Mouse (Mus musculus): ENCODE measurements around the gene Tpcn2. TPM values are rescaled to one million over a fixed set of nuclear protein-coding genes. Genes with fewer than 3 reads are reported as not detected.

The Tpcn2 gene
- polyA plus RNA-seq, 1 experiment from 2014 or later: 2.1 TPM

- H3K4me3 ChIP-seq (ENCODE audit: low read depth, low read length): no peak overlapping the region
- peaks cover 13% of the 10 kb centered on the region for H3K4me1 ChIP-seq (ENCODE audit: control insufficient read depth, insufficient read depth, low read length)
- H3K9me3 ChIP-seq (replicated peaks; ENCODE audit: control insufficient read depth, low read length): no peaks in the 10 kb centered on the region
- no peaks in the 10 kb centered on the region for H3K36me3 ChIP-seq (ENCODE audit: control insufficient read depth, insufficient read depth, low read length)
- H3K4me2 ChIP-seq: no peak overlapping the region
- 90% methylated on average over 6 of the region's 6 CpGs for WGBS (ENCODE audit: insufficient replicate concordance)
- ATAC-seq (replicated peaks; ENCODE audit: insufficient number of reproducible peaks, low FRiP score, low TSS enrichment): no peak
- H3K9ac ChIP-seq (ENCODE audit: low read depth, low read length): no peak overlapping the region
- no peak overlapping the region for H3K27ac ChIP-seq (ENCODE audit: low read depth, low read length)
- H3K27me3 ChIP-seq (ENCODE audit: control insufficient read depth, insufficient read depth, low read length): no peaks in the 10 kb centered on the region
Observed at GRCm38 (mm10) chr7:145226641-145227040, 57.2 kb downstream of the Tpcn2 start.

DNA sequence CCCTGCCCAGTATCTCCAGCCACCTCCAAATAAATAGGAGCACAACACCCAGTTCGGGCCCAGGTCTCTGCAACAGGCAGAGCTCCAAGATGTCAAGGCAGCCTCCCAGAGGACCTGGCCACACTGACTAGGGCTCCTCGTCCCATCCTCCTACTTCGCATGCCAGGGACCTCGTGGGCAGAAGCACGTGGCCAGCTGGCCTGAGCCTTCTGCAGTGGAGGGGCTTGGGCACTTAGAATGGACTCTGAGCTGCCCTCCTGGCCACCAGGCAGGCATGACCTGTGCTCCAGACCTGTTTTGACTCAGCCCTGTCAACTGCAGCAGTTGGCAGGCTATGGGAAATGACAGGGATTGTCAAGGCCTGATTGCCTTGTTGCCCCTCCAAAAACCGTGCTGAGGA lies 58.2 kb downstream of the Tpcn2 start:
- no peak overlapping the region for H3K4me3 ChIP-seq (ENCODE audit: low read depth, low read length)
- no peaks in the 10 kb centered on the region for H3K36me3 ChIP-seq (ENCODE audit: control insufficient read depth, insufficient read depth, low read length)
- no peak overlapping the region for H3K9ac ChIP-seq (ENCODE audit: low read depth, low read length)
- no peaks in the 10 kb centered on the region for H3K27me3 ChIP-seq (ENCODE audit: control insufficient read depth, insufficient read depth, low read length)
- no peak overlapping the region for H3K27ac ChIP-seq (ENCODE audit: low read depth, low read length)
- 70% methylated on average over 6 of the region's 6 CpGs for WGBS (ENCODE audit: insufficient replicate concordance)
- no peak overlapping the region for H3K4me2 ChIP-seq
- peaks cover 18% of the 10 kb centered on the region for H3K4me1 ChIP-seq (ENCODE audit: control insufficient read depth, insufficient read depth, low read length)
- no peak for ATAC-seq (replicated peaks; ENCODE audit: insufficient number of reproducible peaks, low FRiP score, low TSS enrichment)
- H3K9me3 ChIP-seq (replicated peaks; ENCODE audit: control insufficient read depth, low read length): no peaks in the 10 kb centered on the region

DNA sequence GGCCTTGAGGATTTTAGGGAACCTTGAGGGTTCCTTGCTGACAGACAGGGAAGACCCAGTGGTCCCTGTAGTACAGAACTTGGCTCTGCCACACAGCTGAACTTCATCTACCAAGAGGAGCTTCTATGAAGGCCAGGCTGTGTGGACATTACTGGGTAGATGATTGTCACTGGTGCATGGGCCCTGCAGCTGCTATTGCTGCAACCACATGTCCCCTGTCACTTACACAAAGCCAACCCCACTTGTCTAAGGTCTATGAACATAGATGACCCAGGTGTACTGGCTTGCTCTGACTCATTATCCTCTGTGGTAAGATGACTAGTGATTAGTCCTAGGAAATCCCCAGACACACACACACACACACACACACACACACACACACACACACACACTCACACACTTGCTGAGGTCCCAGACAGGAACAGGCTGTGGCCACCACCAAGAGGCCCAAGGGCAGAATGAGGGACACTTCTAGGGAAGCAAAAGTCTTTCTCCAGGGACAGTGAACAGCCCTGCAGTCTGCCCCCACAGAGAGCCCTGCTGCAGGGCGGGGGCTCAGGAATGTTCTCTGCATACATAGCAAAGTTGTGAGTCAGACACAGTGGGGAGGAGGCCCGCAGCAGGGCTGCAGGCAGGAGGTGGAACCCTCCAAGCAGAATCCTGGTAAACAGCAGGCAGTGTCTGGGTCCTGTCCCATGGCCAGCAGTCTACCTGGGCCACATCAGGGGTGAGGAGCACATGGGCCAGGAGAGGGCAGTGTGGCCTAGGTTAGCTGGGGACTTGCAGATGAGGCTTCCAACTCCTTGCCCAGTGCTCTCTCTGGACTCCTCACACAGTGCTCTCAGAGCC lies 61.7 kb downstream of the Tpcn2 start:
- no peaks in the 10 kb centered on the region for H3K27me3 ChIP-seq (ENCODE audit: control insufficient read depth, insufficient read depth, low read length)
- peaks cover 18% of the 10 kb centered on the region for H3K4me1 ChIP-seq (ENCODE audit: control insufficient read depth, insufficient read depth, low read length)
- H3K9ac ChIP-seq (ENCODE audit: low read depth, low read length): peak overlapping the region; percentile 28; the same call in 1 of the 2 replicates
- peak; percentile 77 for ATAC-seq (replicated peaks; ENCODE audit: insufficient number of reproducible peaks, low FRiP score, low TSS enrichment)
- H3K9me3 ChIP-seq (replicated peaks; ENCODE audit: control insufficient read depth, low read length): no peaks in the 10 kb centered on the region
- H3K36me3 ChIP-seq (ENCODE audit: control insufficient read depth, insufficient read depth, low read length): no peaks in the 10 kb centered on the region
- H3K4me3 ChIP-seq (ENCODE audit: low read depth, low read length): no peak overlapping the region
- peak overlapping the region; percentile 31; the same call in 1 of the 2 replicates for H3K4me2 ChIP-seq
- peak overlapping the region; percentile 79 for H3K27ac ChIP-seq (ENCODE audit: low read depth, low read length)
- 7% methylated on average over 2 of the region's 2 CpGs for WGBS (ENCODE audit: insufficient replicate concordance)

DNA sequence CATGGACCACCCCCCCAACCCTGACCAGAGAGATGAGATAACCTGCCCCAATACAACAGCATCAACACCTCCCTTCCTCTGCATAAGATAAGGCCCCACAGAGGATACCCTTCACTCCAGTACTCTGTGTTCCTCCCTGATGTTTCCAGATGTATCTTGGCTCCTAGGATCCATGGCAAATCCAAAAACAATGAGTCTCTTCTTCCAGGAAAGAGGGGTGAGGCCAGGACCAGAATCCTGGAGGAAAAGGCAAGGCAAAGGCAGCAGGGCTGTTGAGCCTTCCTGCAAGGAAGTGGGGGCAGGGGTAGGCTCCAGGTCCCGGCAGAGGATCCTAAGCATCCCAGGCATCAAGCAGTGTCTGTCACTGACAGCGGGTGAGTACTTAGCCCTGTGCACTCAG lies 62.5 kb downstream of the Tpcn2 start:
- Histone ChIP-seq H3K4me3 (ENCODE audit: low read depth, low read length) (no peak overlapping the region), H3K4me2 (no peak overlapping the region), H3K9me3 (replicated peaks; ENCODE audit: control insufficient read depth, low read length) (no peaks in the 10 kb centered on the region), H3K27me3 (ENCODE audit: control insufficient read depth, insufficient read depth, low read length) (no peaks in the 10 kb centered on the region), H3K27ac (ENCODE audit: low read depth, low read length) (peak overlapping the region; percentile 79), H3K9ac (ENCODE audit: low read depth, low read length) (0 out of 2 replicates have a peak overlapping the region, but pooled peaks have one; percentile 24), H3K4me1 (ENCODE audit: control insufficient read depth, insufficient read depth, low read length) (peaks cover 20% of the 10 kb centered on the region), H3K36me3 (ENCODE audit: control insufficient read depth, insufficient read depth, low read length) (no peaks in the 10 kb centered on the region)
- no peak for ATAC-seq (replicated peaks; ENCODE audit: insufficient number of reproducible peaks, low FRiP score, low TSS enrichment)
- 15% methylated on average over 2 of the region's 2 CpGs for WGBS (ENCODE audit: insufficient replicate concordance)

DNA sequence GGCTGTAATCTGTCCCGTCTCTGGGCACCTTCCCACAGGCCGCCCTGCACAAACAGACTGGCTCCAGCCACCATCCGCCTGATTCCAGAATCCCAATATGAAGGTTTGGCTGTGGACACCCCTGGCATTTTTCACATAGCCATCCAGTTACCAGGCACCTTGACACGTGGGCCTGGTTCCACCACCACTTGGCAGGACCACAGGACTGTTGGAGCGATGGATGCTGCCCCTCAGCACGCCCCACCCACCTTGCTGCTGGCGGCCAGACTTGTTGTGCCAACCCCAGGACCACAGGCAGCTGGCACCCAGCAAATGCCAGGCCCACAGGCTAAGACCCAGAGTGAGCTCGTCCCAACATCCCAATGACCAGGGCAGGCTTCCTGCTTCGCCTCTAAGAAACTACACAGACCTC lies 64.4 kb downstream of the Tpcn2 start:
- no peak for ATAC-seq (replicated peaks; ENCODE audit: insufficient number of reproducible peaks, low FRiP score, low TSS enrichment)
- Histone ChIP-seq H3K4me3 (ENCODE audit: low read depth, low read length) (no peak overlapping the region), H3K4me1 (ENCODE audit: control insufficient read depth, insufficient read depth, low read length) (peaks cover 28% of the 10 kb centered on the region), H3K27ac (ENCODE audit: low read depth, low read length) (no peak overlapping the region), H3K9ac (ENCODE audit: low read depth, low read length) (no peak overlapping the region), H3K36me3 (ENCODE audit: control insufficient read depth, insufficient read depth, low read length) (no peaks in the 10 kb centered on the region), H3K4me2 (no peak overlapping the region), H3K27me3 (ENCODE audit: control insufficient read depth, insufficient read depth, low read length) (no peaks in the 10 kb centered on the region), H3K9me3 (replicated peaks; ENCODE audit: control insufficient read depth, low read length) (no peaks in the 10 kb centered on the region)
- 84% methylated on average over 9 of the region's 9 CpGs for WGBS (ENCODE audit: insufficient replicate concordance)

DNA sequence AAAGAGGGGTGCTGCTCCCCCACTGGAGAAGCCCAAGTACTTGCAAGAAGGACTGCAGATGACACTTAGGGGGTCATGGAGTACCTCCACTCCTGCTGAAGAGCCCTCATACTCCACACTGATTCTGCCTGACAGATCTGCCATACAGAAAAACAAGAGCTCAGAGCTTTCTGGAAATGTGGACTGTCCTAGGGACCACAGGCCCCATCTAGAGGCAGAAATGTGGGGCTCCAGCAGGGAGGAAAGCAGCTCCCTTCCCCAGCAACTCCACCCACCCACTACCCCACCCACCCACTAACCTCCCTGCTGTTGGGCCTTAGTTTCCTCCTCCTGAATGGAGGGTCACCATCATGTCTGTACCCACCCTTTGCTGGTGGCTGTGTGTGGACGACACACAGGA lies 67.2 kb downstream of the Tpcn2 start:
- H3K27ac ChIP-seq (ENCODE audit: low read depth, low read length): 0 out of 2 replicates have a peak overlapping the region, but pooled peaks have one; percentile 4
- no peaks in the 10 kb centered on the region for H3K9me3 ChIP-seq (replicated peaks; ENCODE audit: control insufficient read depth, low read length)
- H3K9ac ChIP-seq (ENCODE audit: low read depth, low read length): no peak overlapping the region
- H3K4me3 ChIP-seq (ENCODE audit: low read depth, low read length): no peak overlapping the region
- ATAC-seq (replicated peaks; ENCODE audit: insufficient number of reproducible peaks, low FRiP score, low TSS enrichment): no peak
- H3K4me1 ChIP-seq (ENCODE audit: control insufficient read depth, insufficient read depth, low read length): peaks cover 31% of the 10 kb centered on the region
- no peak overlapping the region for H3K4me2 ChIP-seq
- WGBS (ENCODE audit: insufficient replicate concordance): 50% methylated on average over 1 of the region's 1 CpGs
- H3K36me3 ChIP-seq (ENCODE audit: control insufficient read depth, insufficient read depth, low read length): no peaks in the 10 kb centered on the region
- no peaks in the 10 kb centered on the region for H3K27me3 ChIP-seq (ENCODE audit: control insufficient read depth, insufficient read depth, low read length)

- no peaks in the 10 kb centered on the region for H3K36me3 ChIP-seq (ENCODE audit: control insufficient read depth, insufficient read depth, low read length)
- no peaks in the 10 kb centered on the region for H3K27me3 ChIP-seq (ENCODE audit: control insufficient read depth, insufficient read depth, low read length)
- peaks cover 33% of the 10 kb centered on the region for H3K4me1 ChIP-seq (ENCODE audit: control insufficient read depth, insufficient read depth, low read length)
- 71% methylated on average over 4 of the region's 4 CpGs for WGBS (ENCODE audit: insufficient replicate concordance)
- no peak overlapping the region for H3K4me2 ChIP-seq
- H3K27ac ChIP-seq (ENCODE audit: low read depth, low read length): no peak overlapping the region; the same call in 1 of the 2 replicates
- H3K9me3 ChIP-seq (replicated peaks; ENCODE audit: control insufficient read depth, low read length): no peaks in the 10 kb centered on the region
- no peak overlapping the region for H3K4me3 ChIP-seq (ENCODE audit: low read depth, low read length)
- H3K9ac ChIP-seq (ENCODE audit: low read depth, low read length): no peak overlapping the region
- no peak for ATAC-seq (replicated peaks; ENCODE audit: insufficient number of reproducible peaks, low FRiP score, low TSS enrichment)
Observed at GRCm38 (mm10) chr7:145215476-145215875, 68.3 kb downstream of the Tpcn2 start.

- no peak overlapping the region for H3K4me3 ChIP-seq (ENCODE audit: low read depth, low read length)
- ATAC-seq (replicated peaks; ENCODE audit: insufficient number of reproducible peaks, low FRiP score, low TSS enrichment): 0 out of 2 replicates have a peak, but pooled peaks have one; percentile 27
- no peaks in the 10 kb centered on the region for H3K27me3 ChIP-seq (ENCODE audit: control insufficient read depth, insufficient read depth, low read length)
- 25% methylated on average over 14 of the region's 14 CpGs for WGBS (ENCODE audit: insufficient replicate concordance)
- H3K27ac ChIP-seq (ENCODE audit: low read depth, low read length): peak overlapping the region; percentile 35; the same call in 1 of the 2 replicates
- no peaks in the 10 kb centered on the region for H3K9me3 ChIP-seq (replicated peaks; ENCODE audit: control insufficient read depth, low read length)
- H3K4me2 ChIP-seq: no peak overlapping the region
- peaks cover 36% of the 10 kb centered on the region for H3K4me1 ChIP-seq (ENCODE audit: control insufficient read depth, insufficient read depth, low read length)
- H3K36me3 ChIP-seq (ENCODE audit: control insufficient read depth, insufficient read depth, low read length): no peaks in the 10 kb centered on the region
- H3K9ac ChIP-seq (ENCODE audit: low read depth, low read length): peak overlapping the region; percentile 66
Observed at GRCm38 (mm10) chr7:145211680-145212659, 71.8 kb downstream of the Tpcn2 start.
